Mouse (Mus musculus) liver, adult 2 months (tissue): ENCODE results near the gene H2-DMb1.

Experiments
- CTCF ChIP-seq: fragments of 200-500 bp; IDR thresholded peaks from 2 replicates; pipeline ENCODE4 v1.5.1; 2011; ENCODE audit warnings: low read depth, low read length, control low read depth
- POLR2A ChIP-seq: fragments of 200-500 bp; IDR thresholded peaks from 2 replicates; pipeline ENCODE4 v1.6.1; 2011; ENCODE audit warnings: low read length, control low read depth; ENCODE audit not compliant: insufficient read depth; ENCODE audit errors: extremely low read depth

DNA sequence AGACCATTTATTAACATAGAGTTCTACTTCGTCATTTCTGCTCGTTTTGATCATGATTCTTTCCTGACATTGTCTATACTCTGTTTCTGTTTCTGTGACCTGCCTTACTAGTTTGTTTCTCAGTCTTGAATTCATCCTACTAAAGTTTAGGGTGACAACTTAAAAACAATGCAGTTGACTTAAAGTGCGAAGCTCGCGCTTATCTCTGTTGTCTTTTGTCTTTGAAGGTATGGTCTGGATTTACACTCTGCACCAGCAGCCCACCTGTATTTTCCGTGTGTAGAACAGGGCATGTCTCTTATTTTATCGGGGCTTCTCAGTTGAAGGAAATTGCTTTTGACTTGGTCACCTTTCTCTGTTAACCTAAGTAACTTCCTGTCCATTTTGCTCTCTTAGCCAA lies 29.8 kb upstream of the H2-DMb1 start:
- TF ChIP-seq CTCF = no peak
- TF ChIP-seq POLR2A = no peak
